Mouse (Mus musculus) megakaryocyte, embryonic 14.5 days (primary cell): ENCODE measurements at regions not wholly inside any gene's neighbourhood (a gene's known extent, or its start where the extent isn't known, plus 50 kb on each side); places are given as distances from the start of the nearest gene placed in this dataset.

Experiments
- H3K27me3 ChIP-seq: replicated peaks from 2 replicates; pipeline ENCODE3; 2012; ENCODE audit warnings: inconsistent platforms
- H3K36me3 ChIP-seq: replicated peaks from 2 replicates; pipeline ENCODE3; 2012; ENCODE audit warnings: low read length, inconsistent platforms, mixed read lengths
- H3K4me1 ChIP-seq: 2 replicates; pipeline ENCODE4 v1.6.1; 2012; ENCODE audit warnings: inconsistent platforms
- H3K4me3 ChIP-seq: replicated peaks from 2 replicates; pipeline ENCODE3; 2012; ENCODE audit warnings: moderate library complexity, mild to moderate bottlenecking, inconsistent platforms
- H3K9me3 ChIP-seq: 2 replicates; pipeline ENCODE4 v1.6.1; 2012; ENCODE audit warnings: inconsistent platforms
- FLI1 ChIP-seq: IDR thresholded peaks from 2 replicates; pipeline ENCODE4 v1.6.1; 2012; ENCODE audit warnings: low read length, inconsistent platforms, mixed read lengths
- GATA1 ChIP-seq: IDR thresholded peaks from 3 replicates; pipeline ENCODE4 v1.6.1; 2012; ENCODE audit warnings: mixed read lengths, low read length, inconsistent platforms, borderline replicate concordance

GRCm38 (mm10) chr6:117237096-117237495 is 68.8 kb downstream of the Cxcl12 start:
- Histone ChIP-seq H3K9me3 (no peaks in the 10 kb centered on the region), H3K4me3 (no peak overlapping the region), H3K27me3 (peaks cover 6% of the 10 kb centered on the region), H3K36me3 (no peaks in the 10 kb centered on the region), H3K4me1 (peaks cover 4% of the 10 kb centered on the region; the same call in 1 of the 2 replicates)
- TF ChIP-seq GATA1 (no peak), FLI1 (no peak)

GRCm38 (mm10) chr6:117241206-117241605 is 72.9 kb downstream of the Cxcl12 start:
- TF ChIP-seq GATA1 (no peak), FLI1 (no peak)
- Histone ChIP-seq H3K9me3 (0 out of 2 replicates have a peak, but pooled peaks cover 6% of the 10 kb centered on the region), H3K4me3 (no peak overlapping the region), H3K27me3 (peaks cover 22% of the 10 kb centered on the region), H3K4me1 (peaks cover 4% of the 10 kb centered on the region; the same call in 1 of the 2 replicates), H3K36me3 (no peaks in the 10 kb centered on the region)

- Histone ChIP-seq H3K4me3 (no peak overlapping the region), H3K4me1 (peaks cover 4% of the 10 kb centered on the region; the same call in 1 of the 2 replicates), H3K27me3 (peaks cover 21% of the 10 kb centered on the region), H3K36me3 (no peaks in the 10 kb centered on the region), H3K9me3 (0 out of 2 replicates have a peak, but pooled peaks cover 6% of the 10 kb centered on the region)
- no peak for TF ChIP-seq GATA1
- TF ChIP-seq FLI1, result no peak
Observed at GRCm38 (mm10) chr6:117245398-117245797, 77.1 kb downstream of the Cxcl12 start.

GRCm38 (mm10) chr6:117245849-117246248 is 77.5 kb downstream of the Cxcl12 start:
- no peak for TF ChIP-seq FLI1
- no peak for TF ChIP-seq GATA1
- Histone ChIP-seq H3K9me3 (0 out of 2 replicates have a peak, but pooled peaks cover 6% of the 10 kb centered on the region), H3K4me3 (no peak overlapping the region), H3K4me1 (peaks cover 4% of the 10 kb centered on the region; the same call in 1 of the 2 replicates), H3K27me3 (peaks cover 21% of the 10 kb centered on the region), H3K36me3 (no peaks in the 10 kb centered on the region)

GRCm38 (mm10) chr6:117249230-117249921 is 81.0 kb downstream of the Cxcl12 start:
- TF ChIP-seq FLI1, result no peak
- TF ChIP-seq GATA1, result no peak
- Histone ChIP-seq H3K4me1 (no peaks in the 10 kb centered on the region), H3K9me3 (no peaks in the 10 kb centered on the region), H3K36me3 (no peaks in the 10 kb centered on the region), H3K27me3 (peaks cover 4% of the 10 kb centered on the region), H3K4me3 (no peak overlapping the region)

GRCm38 (mm10) chr6:117250051-117250450 is 81.7 kb downstream of the Cxcl12 start:
- Histone ChIP-seq H3K27me3 (peaks cover 2% of the 10 kb centered on the region), H3K4me1 (no peaks in the 10 kb centered on the region), H3K4me3 (no peak overlapping the region), H3K36me3 (no peaks in the 10 kb centered on the region), H3K9me3 (no peaks in the 10 kb centered on the region)
- TF ChIP-seq GATA1 (no peak), FLI1 (no peak)

GRCm38 (mm10) chr6:117251383-117251925 is 83.1 kb downstream of the Cxcl12 start:
- no peaks in the 10 kb centered on the region for H3K27me3 ChIP-seq
- H3K36me3 ChIP-seq, result no peaks in the 10 kb centered on the region
- TF ChIP-seq GATA1, result no peak
- no peak for TF ChIP-seq FLI1
- no peaks in the 10 kb centered on the region for H3K9me3 ChIP-seq
- H3K4me1 ChIP-seq, result no peaks in the 10 kb centered on the region
- H3K4me3 ChIP-seq, result no peak overlapping the region

GRCm38 (mm10) chr6:117252361-117252760 is 84.0 kb downstream of the Cxcl12 start:
- H3K36me3 ChIP-seq, result no peaks in the 10 kb centered on the region
- no peaks in the 10 kb centered on the region for H3K4me1 ChIP-seq
- H3K27me3 ChIP-seq, result no peaks in the 10 kb centered on the region
- H3K9me3 ChIP-seq, result no peaks in the 10 kb centered on the region
- H3K4me3 ChIP-seq, result no peak overlapping the region
- no peak for TF ChIP-seq GATA1
- no peak for TF ChIP-seq FLI1

GRCm38 (mm10) chr6:117253036-117253435 is 84.7 kb downstream of the Cxcl12 start:
- Histone ChIP-seq H3K4me1 (no peaks in the 10 kb centered on the region), H3K4me3 (no peak overlapping the region), H3K9me3 (no peaks in the 10 kb centered on the region), H3K36me3 (no peaks in the 10 kb centered on the region), H3K27me3 (no peaks in the 10 kb centered on the region)
- TF ChIP-seq GATA1 (no peak), FLI1 (no peak)

GRCm38 (mm10) chr6:117253586-117254330 is 85.4 kb downstream of the Cxcl12 start:
- H3K9me3 ChIP-seq, result no peaks in the 10 kb centered on the region
- H3K27me3 ChIP-seq, result no peaks in the 10 kb centered on the region
- no peak overlapping the region for H3K4me3 ChIP-seq
- TF ChIP-seq FLI1 (no peak), GATA1 (no peak)
- H3K4me1 ChIP-seq, result no peaks in the 10 kb centered on the region
- no peaks in the 10 kb centered on the region for H3K36me3 ChIP-seq
